Mouse (Mus musculus) embryo, embryonic 11 days (tissue): Measurements from ENCODE around the gene Snap29.
A peak's percentile ranks its signal among the peaks of the same experiment; 100 is the strongest.

Source experiments
- DNase-seq: peaks from one replicate; pipeline ENCODE4 v3.0.0-alpha.2; 2015

Snap29 gene

GRCm38 (mm10) chr16:17405736-17406443 lies at the start of gene Snap29, which contains the start of gene Pi4ka:
Snap29 (plus strand) TSS chr16:17405986.
Pi4ka (minus strand) TSS chr16:17406314.
- DNase-seq: peak; percentile 99

GRCm38 (mm10) chr16:17356031-17356430 lies 49.8 kb upstream of the Snap29 start:
- DNase-seq: no peak

GRCm38 (mm10) chr16:17358787-17359186 lies 47.0 kb upstream of the Snap29 start:
- DNase-seq: no peak

GRCm38 (mm10) chr16:17382306-17382705 lies 23.5 kb upstream of the Snap29 start:
- DNase-seq: no peak

- DNase-seq: no peak
Measured at GRCm38 (mm10) chr16:17383594-17384326, 22.0 kb upstream of the Snap29 start.

GRCm38 (mm10) chr16:17392784-17393183 lies 13.0 kb upstream of the Snap29 start:
- DNase-seq: no peak

- DNase-seq: peak; percentile 38
Measured at GRCm38 (mm10) chr16:17402855-17403254, 2.9 kb upstream of the Snap29 start.

- DNase-seq: peak; percentile 64
Measured at GRCm38 (mm10) chr16:17405271-17405696, 502 bp upstream of the Snap29 start.

GRCm38 (mm10) chr16:17406512-17407231 lies 886 bp downstream of the Snap29 start:
- DNase-seq: peak; percentile 3

GRCm38 (mm10) chr16:17409046-17409445 lies 3.3 kb downstream of the Snap29 start:
- no peak for DNase-seq

- no peak for DNase-seq
Measured at GRCm38 (mm10) chr16:17410209-17410608, 4.4 kb downstream of the Snap29 start.

GRCm38 (mm10) chr16:17423021-17423420 lies 17.2 kb downstream of the Snap29 start:
- no peak for DNase-seq

- peak; percentile 13 for DNase-seq
Measured at GRCm38 (mm10) chr16:17432576-17432975, 26.8 kb downstream of the Snap29 start.

- DNase-seq: peak; percentile 100
Measured at GRCm38 (mm10) chr16:17451541-17452372, 46.0 kb downstream of the Snap29 start, which contains the start of gene Crkl. Crkl (plus strand) TSS chr16:17451987.

- DNase-seq: peak; percentile 63
Measured at GRCm38 (mm10) chr16:17452373-17452715, 46.6 kb downstream of the Snap29 start.

GRCm38 (mm10) chr16:17456901-17457300 lies 51.1 kb downstream of the Snap29 start:
- no peak for DNase-seq

- peak; percentile 7 for DNase-seq
Measured at GRCm38 (mm10) chr16:17460254-17460653, 54.5 kb downstream of the Snap29 start.

GRCm38 (mm10) chr16:17461596-17461995 lies 55.8 kb downstream of the Snap29 start:
- DNase-seq: no peak

GRCm38 (mm10) chr16:17463184-17463583 lies 57.4 kb downstream of the Snap29 start:
- no peak for DNase-seq

- DNase-seq: no peak
Measured at GRCm38 (mm10) chr16:17466875-17467663, 61.3 kb downstream of the Snap29 start.

- DNase-seq: no peak
Measured at GRCm38 (mm10) chr16:17472498-17472897, 66.7 kb downstream of the Snap29 start.

GRCm38 (mm10) chr16:17474091-17474490 lies 68.3 kb downstream of the Snap29 start:
- peak; percentile 45 for DNase-seq
